Mouse (Mus musculus) spleen, adult 2 months (tissue): ENCODE measurements around the gene Rsph14. TPM values are rescaled to one million over a fixed set of nuclear protein-coding genes. Genes with fewer than 3 reads are reported as not detected.
A peak's percentile ranks its signal among the peaks of the same experiment; 100 is the strongest.

Experiments used
- DNase-seq, 2 experiments: peaks; one replicate each; pipeline versions ENCODE4 v3.0.0 to v3.0.0-alpha.2; 2012 to 2021; ENCODE audit warnings: low spot score in 2 of 2, low read depth in 1 of 2
- H3K27ac ChIP-seq: fragments of 200-500 bp; 2 replicates; pipeline ENCODE4 v1.5.1; 2012; ENCODE audit warnings: low read length, inconsistent platforms; ENCODE audit not compliant: insufficient read depth
- H3K27me3 ChIP-seq: fragments of 200-500 bp; 2 replicates; pipeline ENCODE4 v1.6.1; 2012; ENCODE audit warnings: mild to moderate bottlenecking, moderate library complexity, low read length, inconsistent platforms; ENCODE audit not compliant: control insufficient read depth, insufficient read depth
- H3K36me3 ChIP-seq: fragments of 200-500 bp; 2 replicates; pipeline ENCODE4 v1.6.1; 2012; ENCODE audit warnings: mild to moderate bottlenecking, low read length, inconsistent platforms; ENCODE audit not compliant: control insufficient read depth, insufficient read depth
- H3K4me1 ChIP-seq: fragments of 200-500 bp; 2 replicates; pipeline ENCODE4 v1.6.1; 2011; ENCODE audit warnings: inconsistent platforms; ENCODE audit not compliant: control insufficient read depth, insufficient read depth, insufficient read length
- H3K4me3 ChIP-seq: fragments of 200-500 bp; 2 replicates; pipeline ENCODE4 v1.5.1; 2011; ENCODE audit warnings: mild to moderate bottlenecking, inconsistent platforms; ENCODE audit not compliant: insufficient read depth, insufficient read length; ENCODE audit errors: extremely low read depth
- CTCF ChIP-seq: fragments of 200-500 bp; IDR thresholded peaks from 2 replicates; pipeline ENCODE4 v1.5.1; 2011; ENCODE audit warnings: mild to moderate bottlenecking, inconsistent platforms; ENCODE audit not compliant: insufficient read depth, insufficient read length, insufficient replicate concordance; ENCODE audit errors: extremely low read depth
- POLR2A ChIP-seq: fragments of 200-500 bp; IDR thresholded peaks from 2 replicates; pipeline ENCODE4 v1.6.1; 2011; ENCODE audit warnings: low read depth, low read length, inconsistent platforms
- WGBS: fragments of 180-500 bp; shearing (Covaris S2); methylation state at CpG from one replicate; pipeline ENCODE4 v1.1.7; 2018; 5-methylcytosine and 5-hydroxymethylcytosine counted together
- polyA plus RNA-seq: library from polyadenylated mRNA; depleted of rRNA; stranded (reverse); fragments of >200 nt; gene quantifications from 2 replicates; pipeline ENCODE4 v1.2.3, GENCODE M21; 2012

Gene Rsph14
- polyA plus RNA-seq, 1 experiment = not detected

DNA sequence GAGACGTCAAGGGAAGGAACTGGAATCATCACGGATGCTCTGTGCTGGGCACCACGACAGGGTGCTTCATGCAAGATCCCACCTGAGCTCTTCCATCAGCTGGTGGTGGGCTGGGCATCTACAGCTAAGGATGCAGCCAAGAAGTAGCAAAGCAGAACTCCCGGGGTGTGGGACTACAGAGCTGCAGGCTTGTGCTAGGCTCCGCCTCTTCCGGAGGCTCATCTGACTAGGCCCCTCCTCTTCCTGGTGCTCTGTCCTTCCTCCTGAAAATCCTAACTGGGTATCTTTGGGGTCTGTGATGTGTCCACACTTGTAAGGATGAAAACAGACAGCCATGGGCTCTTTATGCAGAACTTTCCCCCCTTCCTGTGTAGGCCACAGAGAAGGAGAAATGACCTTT lies 33.3 kb upstream of the Rsph14 start:
- no peak overlapping the region for H3K27ac ChIP-seq
- H3K27me3 ChIP-seq = peaks cover 8% of the 10 kb centered on the region; the same call in 1 of the 2 replicates
- TF ChIP-seq POLR2A = no peak
- TF ChIP-seq CTCF = no peak
- WGBS = 76% methylated on average over 6 of the region's 6 CpGs
- H3K4me3 ChIP-seq = no peak overlapping the region
- H3K4me1 ChIP-seq = peaks cover 20% of the 10 kb centered on the region
- no peaks in the 10 kb centered on the region for H3K36me3 ChIP-seq
- DNase-seq = no peak

- whole genome bisulfite sequencing = 40% methylated on average over 12 of the region's 12 CpGs
- Histone ChIP-seq H3K4me3 (no peak overlapping the region), H3K36me3 (no peaks in the 10 kb centered on the region), H3K27ac (no peak overlapping the region), H3K27me3 (peaks cover 9% of the 10 kb centered on the region; the same call in 1 of the 2 replicates), H3K4me1 (peaks cover 23% of the 10 kb centered on the region)
- DNase-seq = no peak
- no peak for TF ChIP-seq CTCF
- no peak for TF ChIP-seq POLR2A
These were observed 31.0 kb upstream of the Rsph14 start for GRCm38 (mm10) chr10:75063301-75063965.

DNA sequence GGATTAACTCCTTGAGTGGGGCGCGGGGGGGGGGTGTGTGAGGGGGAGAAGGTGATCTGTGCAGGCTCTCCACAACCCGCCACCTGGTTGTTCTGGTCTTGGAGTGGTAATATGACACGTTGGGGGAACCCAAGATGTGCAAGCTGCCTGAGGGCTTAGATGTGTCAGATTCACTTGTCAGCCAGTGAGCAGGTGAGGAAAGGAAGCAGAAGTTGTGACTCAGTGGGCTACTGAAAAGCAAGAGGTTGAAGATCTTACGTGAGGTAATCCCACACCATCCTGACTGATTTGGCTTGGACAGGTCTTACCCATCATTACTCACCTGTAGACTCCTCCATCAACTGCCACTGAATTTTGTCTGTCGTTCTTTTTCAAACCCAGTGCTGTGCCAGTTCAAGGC lies 30.2 kb upstream of the Rsph14 start:
- DNase-seq = no peak
- TF ChIP-seq CTCF = no peak
- TF ChIP-seq POLR2A = no peak
- no peaks in the 10 kb centered on the region for H3K36me3 ChIP-seq
- no peak overlapping the region for H3K27ac ChIP-seq
- H3K4me1 ChIP-seq = peaks cover 23% of the 10 kb centered on the region
- WGBS = 23% methylated on average over 6 of the region's 6 CpGs
- H3K4me3 ChIP-seq = no peak overlapping the region
- peaks cover 9% of the 10 kb centered on the region; the same call in 1 of the 2 replicates for H3K27me3 ChIP-seq

DNA sequence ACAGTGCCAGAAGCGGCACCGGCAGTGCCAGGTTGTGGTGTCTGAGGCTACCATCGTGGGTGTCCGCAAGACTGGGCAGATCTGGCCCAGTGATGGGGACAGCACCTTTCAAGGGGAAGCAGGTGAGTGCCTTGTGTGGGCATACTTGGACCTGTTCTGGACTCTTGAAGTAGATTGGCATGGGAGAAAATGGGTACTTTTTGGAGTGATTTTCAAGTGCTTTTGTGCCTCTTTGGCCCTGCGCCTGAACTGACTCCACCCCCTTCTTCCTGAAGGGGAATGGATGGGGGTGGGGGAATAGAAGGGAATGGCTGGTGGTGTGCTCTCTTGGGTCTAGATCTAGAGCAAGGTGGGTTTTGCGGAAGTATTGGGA lies 29.8 kb upstream of the Rsph14 start:
- Histone ChIP-seq H3K4me3 (peak overlapping the region; percentile 86; the same call in 1 of the 2 replicates), H3K27me3 (peaks cover 9% of the 10 kb centered on the region; the same call in 1 of the 2 replicates), H3K27ac (no peak overlapping the region), H3K36me3 (no peaks in the 10 kb centered on the region), H3K4me1 (peaks cover 23% of the 10 kb centered on the region)
- TF ChIP-seq CTCF = no peak
- no peak for TF ChIP-seq POLR2A
- WGBS = 11% methylated on average over 6 of the region's 6 CpGs
- no peak for DNase-seq

DNA sequence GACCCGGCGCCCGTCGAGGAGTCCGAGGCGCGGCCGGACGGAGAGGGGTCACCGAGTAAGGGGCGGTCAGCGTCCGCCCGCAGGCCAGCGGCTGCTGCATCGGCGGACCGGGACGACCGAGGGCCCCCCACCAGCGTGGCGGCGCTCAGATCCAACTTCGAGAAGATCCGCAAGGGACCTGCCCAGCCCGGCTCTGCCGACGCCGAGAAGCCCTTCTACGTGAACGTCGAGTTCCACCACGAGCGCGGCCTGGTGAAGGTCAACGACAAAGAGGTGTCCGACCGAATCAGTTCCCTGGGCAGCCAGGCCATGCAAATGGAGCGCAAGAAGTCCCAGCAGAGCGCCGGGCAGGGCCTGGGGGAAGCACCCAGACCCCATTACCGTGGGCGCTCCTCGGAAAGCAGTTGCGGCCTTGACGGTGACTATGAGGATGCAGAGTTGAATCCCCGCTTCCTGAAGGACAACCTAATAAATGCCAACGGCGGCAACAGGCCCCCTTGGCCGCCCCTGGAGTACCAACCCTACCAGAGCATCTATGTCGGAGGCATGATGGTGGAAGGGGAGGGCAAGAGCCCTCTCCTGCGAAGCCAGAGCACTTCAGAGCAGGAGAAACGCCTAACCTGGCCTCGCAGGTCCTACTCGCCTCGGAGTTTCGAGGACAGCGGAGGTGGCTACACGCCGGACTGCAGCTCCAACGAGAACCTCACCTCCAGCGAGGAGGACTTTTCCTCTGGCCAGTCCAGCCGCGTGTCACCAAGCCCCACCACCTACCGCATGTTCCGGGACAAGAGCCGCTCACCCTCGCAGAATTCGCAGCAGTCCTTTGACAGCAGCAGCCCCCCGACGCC lies 29.2 kb upstream of the Rsph14 start:
- no peak overlapping the region for H3K27ac ChIP-seq
- TF ChIP-seq CTCF = no peak
- no peak for TF ChIP-seq POLR2A
- no peak for DNase-seq
- H3K36me3 ChIP-seq = no peaks in the 10 kb centered on the region
- H3K27me3 ChIP-seq = peaks cover 9% of the 10 kb centered on the region; the same call in 1 of the 2 replicates
- 5% methylated on average over 71 of the region's 71 CpGs for WGBS
- peak overlapping the region; percentile 86 for H3K4me3 ChIP-seq
- peaks cover 23% of the 10 kb centered on the region for H3K4me1 ChIP-seq

DNA sequence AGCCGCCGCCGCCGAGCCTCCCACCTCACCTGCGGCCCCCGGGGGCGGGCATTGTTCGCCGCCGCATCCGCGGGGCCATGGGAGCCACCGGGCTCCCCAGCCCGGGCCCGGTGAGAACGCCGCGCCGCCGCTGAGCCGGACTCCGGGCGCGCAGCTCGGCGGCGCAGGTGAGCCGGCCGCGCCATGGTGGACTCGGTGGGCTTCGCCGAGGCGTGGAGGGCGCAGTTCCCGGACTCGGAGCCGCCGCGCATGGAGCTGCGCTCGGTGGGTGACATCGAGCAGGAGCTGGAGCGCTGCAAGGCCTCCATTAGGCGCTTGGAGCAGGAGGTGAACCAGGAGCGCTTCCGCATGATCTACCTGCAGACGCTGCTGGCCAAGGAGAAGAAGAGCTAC lies 28.5 kb upstream of the Rsph14 start:
- no peak for DNase-seq
- Histone ChIP-seq H3K27me3 (peaks cover 9% of the 10 kb centered on the region; the same call in 1 of the 2 replicates), H3K27ac (no peak overlapping the region), H3K36me3 (no peaks in the 10 kb centered on the region), H3K4me3 (peak overlapping the region; percentile 86), H3K4me1 (peaks cover 26% of the 10 kb centered on the region)
- TF ChIP-seq POLR2A = no peak
- TF ChIP-seq CTCF = no peak
- WGBS = under 1% methylated on average over 27 of the region's 48 CpGs
